Mouse (Mus musculus) B cell, adult 62 days (primary cell): ENCODE data around the gene Pex12. TPM values are rescaled to one million over a fixed set of nuclear protein-coding genes. Genes with fewer than 3 reads are reported as not detected.

Source experiments
- total RNA-seq: library from RNA; stranded (reverse); gene quantifications from 4 replicates; pipeline ENCODE4 v1.2.4, GENCODE M21; 2023

Pex12 gene
- 12.6 to 15.2 TPM (median 14.1 TPM) in 4 replicates for total RNA-seq

GRCm38 (mm10) chr11:83302526-83303251, at the start of gene Pex12:
TSS of gene Pex12 (minus strand) at chr11:83302586.

GRCm38 (mm10) chr11:83298225-83299195, 3.9 kb downstream of the Pex12 start, which contains the start of gene Ap2b1:
TSS of gene Ap2b1 (plus strand) at chr11:83299024.

GRCm38 (mm10) chr11:83286566-83286965, 15.8 kb downstream of the Pex12 start, which contains the start of gene Slfn14:
TSS of gene Slfn14 (minus strand) at chr11:83286726.

Other genes starting within 250 kb of the Pex12 start
- gene Slfn2, start 237.5 kb downstream of the Pex12 start, total RNA-seq: 78.5 to 85.0 TPM (median 80.5 TPM) in 4 replicates
- 0.60 to 1.0 TPM (median 0.82 TPM) in 4 replicates for gene Slfn1, start 185.7 kb downstream of the Pex12 start, total RNA-seq
- 0.24 to 0.34 TPM (median 0.26 TPM) in 3 of 4 replicates, not detected in the other for gene Slfn4, start 127.4 kb downstream of the Pex12 start, total RNA-seq
- gene Slfn3, start 111.3 kb downstream of the Pex12 start, total RNA-seq: 1.7 to 3.0 TPM (median 2.1 TPM) in 4 replicates
- gene Slfn14, start 15.9 kb downstream of the Pex12 start, total RNA-seq: not detected in 4 replicates
- gene Ap2b1, start 3.6 kb downstream of the Pex12 start, total RNA-seq: 130 to 153 TPM (median 142 TPM) in 4 replicates
- gene Rasl10b, start 106.6 kb upstream of the Pex12 start, total RNA-seq: 0.79 to 1.2 TPM (median 0.90 TPM) in 4 replicates
- gene Gas2l2, start 126.9 kb upstream of the Pex12 start, total RNA-seq: not detected in 4 replicates
- gene 1700020L24Rik, start 135.1 kb upstream of the Pex12 start, total RNA-seq: 0.83 TPM in 1 of 4 replicates, not detected in the others
- gene Mmp28, start 160.5 kb upstream of the Pex12 start, total RNA-seq: not detected in 4 replicates
- 154 to 178 TPM (median 165 TPM) in 4 replicates for gene Taf15, start 170.5 kb upstream of the Pex12 start, total RNA-seq
- 0.30 TPM in 1 of 4 replicates, not detected in the others for gene Heatr9, start 219.6 kb upstream of the Pex12 start, total RNA-seq
- 4.6 to 8.0 TPM (median 6.7 TPM) in 4 replicates for gene Ccl5, start 227.9 kb upstream of the Pex12 start, total RNA-seq